Mouse (Mus musculus) MEL (cell line): Measurements from ENCODE around the gene Mob3b.

Source experiments
- CTCF ChIP-seq, 3 experiments: IDR thresholded peaks in 2 of 3; conservative IDR thresholded peaks in 1 of 3; 2 replicates each; pipeline ENCODE4 v1.5.1; 2011 to 2012; ENCODE audit warnings: low read length in 3 of 3, low read depth in 2 of 3, mild to moderate bottlenecking in 2 of 3, improper control_type of control experiment in 1 of 3, inconsistent platforms in 1 of 3, mixed read lengths in 1 of 3, moderate library complexity in 1 of 3; ENCODE audit not compliant: control insufficient read depth in 1 of 3, insufficient read depth in 1 of 3, poor library complexity in 1 of 3, severe bottlenecking in 1 of 3
- EP300 ChIP-seq, 2 experiments: IDR thresholded peaks; 2 replicates each; pipeline ENCODE4 v1.6.1; 2011; ENCODE audit warnings: improper control_type of control experiment in 2 of 2, low read length in 2 of 2, low read depth in 1 of 2, mild to moderate bottlenecking in 1 of 2
- GATA1 ChIP-seq: IDR thresholded peaks from 2 replicates; pipeline ENCODE4 v1.6.1; 2011; ENCODE audit warnings: low read depth, low read length, improper control_type of control experiment
- HCFC1 ChIP-seq: IDR thresholded peaks from 2 replicates; pipeline ENCODE4 v1.6.1; 2012; ENCODE audit warnings: low read depth, mild to moderate bottlenecking, inconsistent platforms, low read length, improper control_type of control experiment, moderate library complexity
- KAT2A ChIP-seq: conservative IDR thresholded peaks from 2 replicates; pipeline ENCODE4 v1.6.1; 2012; ENCODE audit warnings: low read depth, low read length, improper control_type of control experiment, inconsistent platforms
- MYC ChIP-seq: IDR thresholded peaks from 2 replicates; pipeline ENCODE4 v1.6.1; 2011; ENCODE audit warnings: low read depth, mild to moderate bottlenecking, low read length, improper control_type of control experiment, moderate library complexity
- POLR2A ChIP-seq, 2 experiments: IDR thresholded peaks; 2 replicates each; pipeline ENCODE4 v1.6.1; 2011 to 2012; ENCODE audit warnings: low read length in 2 of 2, mild to moderate bottlenecking in 2 of 2, control low read depth in 1 of 2, improper control_type of control experiment in 1 of 2, low read depth in 1 of 2, moderate library complexity in 1 of 2; ENCODE audit not compliant: control insufficient read depth in 1 of 2, insufficient read depth in 1 of 2, poor library complexity in 1 of 2
- SMC3 ChIP-seq: IDR thresholded peaks from 2 replicates; pipeline ENCODE4 v1.6.1; 2011; ENCODE audit warnings: low read depth, low read length, improper control_type of control experiment
- USF1 ChIP-seq: IDR thresholded peaks from 2 replicates; pipeline ENCODE4 v1.6.1; 2014; ENCODE audit warnings: low read depth, mild to moderate bottlenecking, inconsistent platforms, low read length, improper control_type of control experiment, moderate library complexity
- ZNF384 ChIP-seq: IDR thresholded peaks from 2 replicates; pipeline ENCODE4 v1.6.1; 2012; ENCODE audit warnings: low read depth, mild to moderate bottlenecking, inconsistent platforms, low read length, improper control_type of control experiment

DNA sequence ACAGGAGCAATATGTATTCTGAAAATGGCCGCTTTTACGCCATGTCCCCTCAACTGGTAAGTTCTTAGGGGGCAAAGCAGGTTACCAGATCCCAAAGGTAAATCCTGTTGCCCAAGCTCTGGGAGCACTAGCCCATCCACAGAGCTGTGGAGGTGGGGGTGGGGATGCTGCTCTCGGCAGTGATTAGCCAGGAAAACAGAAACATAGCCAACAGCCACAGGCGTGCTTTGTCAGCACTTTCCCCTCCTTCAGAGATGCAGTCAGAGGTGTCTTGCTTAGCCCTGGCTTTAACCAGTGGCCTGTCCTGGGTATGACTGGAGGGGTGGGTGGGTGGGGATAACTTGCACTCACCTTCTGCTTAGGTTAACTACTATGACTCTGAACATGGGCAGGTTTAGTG, 91.1 kb downstream of the Mob3b start:
- TF ChIP-seq SMC3, result no peak
- no peak for TF ChIP-seq USF1
- TF ChIP-seq POLR2A (IDR thresholded peaks at IDR 0.05; ENCODE audit: control insufficient read depth in 1 of 2, insufficient read depth in 1 of 2, low read depth in 1 of 2, low read length in 2 of 2, poor library complexity in 1 of 2), result no peak
- TF ChIP-seq EP300 (IDR thresholded peaks at IDR 0.05; ENCODE audit: low read depth in 1 of 2, low read length in 2 of 2), result no peak
- no peak for TF ChIP-seq CTCF (IDR thresholded peaks at IDR 0.05 in 2 of 3, conservative IDR thresholded peaks at IDR 0.05 in 1 of 3; ENCODE audit: control insufficient read depth in 1 of 3, insufficient read depth in 1 of 3, low read depth in 2 of 3, low read length in 3 of 3, poor library complexity in 1 of 3, severe bottlenecking in 1 of 3)
- no peak for TF ChIP-seq HCFC1
- no peak for TF ChIP-seq GATA1
- TF ChIP-seq ZNF384, result no peak
- TF ChIP-seq KAT2A, result no peak
- TF ChIP-seq MYC, result no peak
